Mouse (Mus musculus) layer of hippocampus, adult 2 months (tissue): ENCODE data around the gene Eml6. TPM values are rescaled to one million over a fixed set of nuclear protein-coding genes. Genes with fewer than 3 reads are reported as not detected.

Experiments used
- DNase-seq, 2 experiments: peaks; one replicate each; pipeline ENCODE4 v3.0.0; 2022; ENCODE audit warnings: low spot score in 2 of 2
- H3K27ac ChIP-seq: fragments of 200-600 bp; 2 replicates; pipeline ENCODE4 v1.8.1; 2022
- H3K4me3 ChIP-seq: fragments of 200-600 bp; 2 replicates; pipeline ENCODE4 v1.8.1; 2022; ENCODE audit warnings: mild to moderate bottlenecking
- CTCF ChIP-seq: fragments of 200-600 bp; conservative IDR thresholded peaks from 2 replicates; pipeline ENCODE4 v1.8.1; 2022; ENCODE audit warnings: antibody characterized with exemption, mild to moderate bottlenecking, moderate library complexity
- total RNA-seq, 2 experiments: library from RNA; stranded (reverse); gene quantifications; 2 replicates each; pipeline ENCODE4 v1.2.3; 2021

Gene Eml6
- total RNA-seq, 2 experiments from 2014 or later: 30.6 to 32.6 TPM

DNA sequence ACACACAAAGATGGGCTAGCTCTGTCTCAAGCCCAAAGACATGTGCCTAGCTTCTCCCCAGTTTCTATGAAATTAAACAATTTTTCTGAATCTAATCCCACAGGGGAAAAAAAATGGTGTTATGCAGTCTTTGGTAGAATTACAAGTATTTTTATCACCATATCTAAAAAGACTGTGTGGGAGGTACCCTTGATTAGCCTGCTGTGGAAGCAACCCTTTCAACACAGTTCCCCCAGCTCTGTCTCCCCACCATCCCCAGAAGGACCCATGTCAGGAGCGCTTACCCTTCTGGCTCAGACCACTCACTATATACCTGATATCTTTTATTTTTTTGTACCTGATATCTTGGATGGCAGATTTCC lies 276.4 kb downstream of the Eml6 start:
- no peak for TF ChIP-seq CTCF
- no peak overlapping the region for H3K4me3 ChIP-seq
- H3K27ac ChIP-seq: peak overlapping the region; percentile 68
- no peak for DNase-seq

DNA sequence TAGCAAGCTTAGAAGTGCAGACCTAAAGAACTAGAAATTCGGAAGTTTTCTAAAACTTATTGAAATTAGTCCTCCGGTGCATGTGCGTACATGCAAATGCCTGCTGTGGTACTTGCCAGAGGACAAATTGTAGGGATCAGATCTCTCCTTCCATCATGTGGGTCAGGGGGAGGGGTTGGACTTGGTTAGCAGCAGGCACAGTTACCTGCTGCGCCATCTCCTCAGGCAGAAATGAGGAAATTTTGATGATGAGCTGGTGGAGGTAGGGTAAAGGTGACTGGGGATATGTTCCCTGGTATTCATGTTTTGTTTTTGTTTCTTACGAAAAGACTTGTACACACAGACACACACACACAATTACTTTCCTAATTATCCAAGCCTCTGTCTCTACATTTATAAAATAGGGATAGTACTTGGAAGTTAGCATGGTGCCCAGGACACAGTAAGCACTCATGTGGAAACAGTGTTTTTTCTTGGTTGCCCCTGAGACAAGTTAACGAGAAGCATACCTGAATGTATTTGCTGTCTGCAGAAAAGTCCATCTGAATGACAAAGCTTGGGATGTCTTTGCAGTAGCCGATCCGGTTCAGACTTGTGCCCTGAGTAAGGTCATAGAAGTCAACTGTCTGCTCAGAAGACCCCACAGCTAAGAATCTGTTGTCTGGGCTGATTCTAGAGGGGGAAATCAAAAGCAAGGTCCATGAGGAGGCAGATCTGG lies 276.9 kb downstream of the Eml6 start:
- Histone ChIP-seq H3K4me3 (no peak overlapping the region), H3K27ac (peak overlapping the region; percentile 68)
- DNase-seq: no peak
- TF ChIP-seq CTCF: no peak

DNA sequence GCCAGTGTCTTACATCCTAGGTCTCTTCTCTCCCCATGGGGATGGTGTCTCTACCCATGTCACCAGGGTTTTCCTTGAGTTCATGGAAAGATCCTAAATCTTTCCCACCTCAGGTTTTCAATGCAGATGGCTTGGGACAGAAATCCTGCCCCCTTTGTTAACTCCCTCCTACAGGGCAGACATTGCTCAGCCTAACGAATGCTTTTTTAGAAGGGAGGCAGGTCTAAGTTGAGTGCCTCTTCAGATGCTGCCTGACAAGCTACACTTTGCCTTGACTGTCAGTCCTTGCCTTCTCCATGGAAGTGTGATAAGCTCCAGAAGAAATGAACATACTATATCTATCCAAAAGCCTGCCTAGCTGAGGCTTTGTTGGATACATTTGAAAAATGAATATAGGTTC lies 278.0 kb downstream of the Eml6 start:
- Histone ChIP-seq H3K4me3 (no peak overlapping the region), H3K27ac (peak overlapping the region; percentile 59; the same call in 1 of the 2 replicates)
- no peak for TF ChIP-seq CTCF
- no peak for DNase-seq

DNA sequence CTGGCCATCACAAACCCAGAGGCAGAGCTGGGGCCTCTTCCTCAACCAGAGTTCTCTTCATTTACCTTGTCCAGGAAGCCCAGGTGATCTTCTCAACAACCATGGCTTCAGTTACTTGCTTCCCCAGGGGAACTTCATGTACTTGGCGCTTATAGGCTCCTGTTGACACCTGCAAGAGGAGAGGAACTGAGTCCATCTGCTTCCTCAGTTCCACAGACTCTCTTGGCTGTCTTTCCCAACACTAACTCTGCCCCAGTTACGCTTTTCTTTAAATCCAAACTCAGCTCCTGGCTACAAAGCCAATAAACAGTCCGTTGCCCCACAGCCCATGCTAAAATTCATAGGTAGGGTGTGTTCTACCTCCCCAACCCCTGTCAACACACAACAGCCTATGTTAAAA lies 278.5 kb downstream of the Eml6 start:
- H3K27ac ChIP-seq: peak overlapping the region; percentile 59; the same call in 1 of the 2 replicates
- DNase-seq: no peak
- no peak overlapping the region for H3K4me3 ChIP-seq
- TF ChIP-seq CTCF: no peak

DNA sequence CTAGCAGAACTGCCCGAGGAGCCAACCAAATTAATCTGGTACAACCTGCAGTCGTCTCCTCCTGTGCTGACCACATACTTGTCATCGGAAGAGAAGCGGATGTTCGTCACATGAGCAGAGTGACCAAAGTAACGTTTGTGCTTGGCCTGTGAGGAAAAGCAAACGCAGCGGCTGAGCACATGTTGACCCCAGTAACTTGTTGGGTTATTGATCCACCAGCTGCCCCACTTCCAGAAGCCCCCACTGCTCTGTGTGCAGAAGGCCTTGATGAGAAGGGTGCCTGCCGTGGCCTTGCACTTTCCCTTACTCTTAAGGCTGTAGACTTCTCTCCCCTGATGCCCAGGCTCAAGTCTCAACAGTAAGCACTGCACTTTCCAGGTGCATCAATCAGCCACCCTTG lies 279.6 kb downstream of the Eml6 start:
- Histone ChIP-seq H3K27ac (no peak overlapping the region), H3K4me3 (no peak overlapping the region)
- DNase-seq: no peak
- no peak for TF ChIP-seq CTCF

DNA sequence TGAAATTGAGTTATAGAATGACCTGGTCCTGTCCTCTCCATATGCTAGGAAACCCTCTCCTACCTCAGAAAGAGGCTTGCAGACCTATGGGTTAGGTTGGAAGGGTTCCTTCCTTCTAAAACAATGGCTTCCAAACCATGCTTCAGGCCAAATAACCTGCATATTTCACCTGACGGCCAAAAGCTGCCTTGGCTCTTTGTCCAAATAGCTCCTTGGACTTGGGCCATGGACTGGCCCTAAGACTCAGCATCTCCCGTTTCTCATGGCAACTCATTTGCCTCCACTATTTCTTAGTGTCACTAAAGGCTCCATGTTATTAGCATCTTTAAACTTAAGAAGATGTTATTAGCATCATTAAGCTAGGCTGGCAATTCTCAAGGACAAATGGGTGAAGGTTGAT lies 280.3 kb downstream of the Eml6 start:
- TF ChIP-seq CTCF: no peak

DNA sequence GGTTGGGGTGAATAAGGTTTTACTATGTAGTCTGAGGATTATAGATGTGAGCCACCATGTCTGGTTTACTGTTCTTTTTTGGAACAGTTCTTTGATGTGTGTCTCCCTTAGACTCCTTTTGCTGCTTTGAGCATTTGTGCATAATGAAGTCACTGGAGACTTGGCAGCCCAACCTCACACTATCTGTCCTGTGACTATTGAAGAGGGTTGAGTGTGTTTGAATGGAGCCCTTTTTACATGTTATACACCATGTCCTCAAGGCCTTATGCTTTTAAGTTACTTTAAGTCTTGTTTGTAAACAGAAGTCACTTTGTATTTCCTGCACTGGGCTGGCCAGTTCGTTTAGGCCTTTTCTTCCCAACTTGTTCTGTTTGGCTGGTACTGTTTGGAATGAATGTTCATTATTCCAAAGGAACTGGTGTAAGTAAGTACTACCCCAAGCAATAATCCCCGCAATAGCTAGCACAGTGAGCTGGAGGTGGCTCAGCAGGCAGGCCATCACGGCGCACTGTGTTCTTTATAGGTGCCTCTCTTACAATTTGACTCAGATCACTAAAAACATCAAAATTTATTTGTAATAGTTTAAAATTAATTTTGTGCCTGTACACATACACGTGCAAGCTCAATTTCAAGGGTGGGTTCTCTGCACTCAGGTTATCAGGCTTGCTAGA lies 280.9 kb downstream of the Eml6 start:
- H3K4me3 ChIP-seq: no peak overlapping the region
- no peak for DNase-seq
- peak overlapping the region; percentile 25; the same call in 1 of the 2 replicates for H3K27ac ChIP-seq
- no peak for TF ChIP-seq CTCF

More for the DNA sequence above, 280.3 kb downstream of the Eml6 start:
- no peak for DNase-seq
- Histone ChIP-seq H3K4me3 (no peak overlapping the region), H3K27ac (peak overlapping the region; percentile 25; the same call in 1 of the 2 replicates)

DNA sequence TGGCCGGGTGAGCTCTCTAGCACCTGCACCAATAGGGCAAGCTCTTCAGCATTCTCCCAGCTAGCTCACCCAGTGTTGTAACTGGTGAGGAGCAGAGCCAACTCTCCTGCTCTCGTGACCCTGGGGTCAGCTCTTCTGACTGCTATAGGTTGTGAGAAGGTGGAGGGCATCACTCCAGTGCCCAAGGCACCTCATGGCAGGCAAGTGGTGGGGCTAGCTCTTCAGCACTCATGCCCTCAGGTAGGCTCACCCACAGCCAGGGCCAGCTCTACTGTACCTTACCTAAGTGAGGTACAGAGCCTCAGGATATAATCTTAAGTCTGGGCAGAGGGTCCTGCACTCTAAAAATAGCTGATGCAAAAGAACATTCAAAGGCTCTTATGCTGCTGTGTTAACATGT lies 286.1 kb downstream of the Eml6 start:
- H3K4me3 ChIP-seq: no peak overlapping the region
- no peak for TF ChIP-seq CTCF
- no peak for DNase-seq
- no peak overlapping the region for H3K27ac ChIP-seq

DNA sequence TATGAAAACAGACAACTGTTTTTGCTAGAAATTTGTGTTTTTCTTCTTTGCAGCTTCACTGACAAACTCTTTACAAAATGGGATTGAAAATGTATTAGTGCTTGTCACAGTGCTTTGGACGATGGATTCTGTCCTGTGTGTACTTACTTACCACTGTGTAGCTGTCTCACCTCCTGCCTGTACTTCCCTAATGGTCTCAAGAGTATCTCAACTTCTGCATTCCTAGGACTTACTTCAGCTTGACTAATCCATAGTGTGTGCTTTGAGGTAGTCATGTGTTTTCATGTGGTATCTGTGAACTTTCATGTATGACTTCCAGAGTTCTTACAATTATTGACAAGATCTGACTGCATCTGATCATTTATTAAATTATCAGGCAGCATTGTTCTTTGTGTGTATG lies 297.9 kb downstream of the Eml6 start:
- no peak for DNase-seq
- TF ChIP-seq CTCF: no peak
- no peak overlapping the region for H3K27ac ChIP-seq
- no peak overlapping the region for H3K4me3 ChIP-seq

DNA sequence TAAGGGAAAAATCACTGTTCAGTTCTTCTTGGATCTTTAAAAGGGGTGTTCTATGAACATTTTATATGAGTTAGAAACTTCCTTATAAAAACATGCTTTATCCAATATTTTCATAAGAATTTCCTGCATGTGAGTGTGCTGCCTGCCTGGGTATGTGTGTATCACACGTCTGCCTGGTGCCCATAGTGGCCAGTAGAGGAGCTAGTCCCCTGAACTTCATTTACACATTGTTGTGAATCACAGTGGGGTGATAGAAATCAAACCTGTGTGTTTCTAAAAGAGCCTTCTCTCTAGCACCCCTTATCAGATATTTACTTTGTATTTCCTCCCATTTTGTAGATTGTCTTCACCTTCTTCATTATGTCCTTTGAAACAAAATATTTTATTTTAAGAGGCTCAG lies 300.2 kb downstream of the Eml6 start:
- Histone ChIP-seq H3K4me3 (no peak overlapping the region), H3K27ac (peak overlapping the region; percentile 46; the same call in 1 of the 2 replicates)
- peak; percentile 58 for TF ChIP-seq CTCF
- no peak for DNase-seq

DNA sequence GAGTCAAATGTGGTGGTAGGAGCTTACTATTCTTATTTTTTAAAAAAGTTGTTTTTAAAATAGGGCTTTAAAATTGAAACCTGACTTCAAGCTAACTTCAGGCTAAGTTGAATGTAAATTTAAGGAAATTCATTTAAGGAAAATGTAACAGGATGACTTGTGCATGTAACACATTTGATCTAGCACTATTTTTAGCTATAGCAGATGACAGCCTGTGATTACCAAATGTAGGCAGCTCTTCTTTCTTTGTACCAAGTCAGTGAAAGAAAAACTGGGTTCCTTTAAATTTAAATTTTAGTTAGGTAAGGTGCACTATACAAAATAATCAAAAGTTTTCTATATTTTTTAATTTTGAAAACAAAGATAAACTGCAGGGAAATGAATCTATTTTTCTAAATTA lies 300.7 kb downstream of the Eml6 start:
- no peak for DNase-seq
- no peak for TF ChIP-seq CTCF
- Histone ChIP-seq H3K4me3 (no peak overlapping the region), H3K27ac (peak overlapping the region; percentile 46; the same call in 1 of the 2 replicates)

DNA sequence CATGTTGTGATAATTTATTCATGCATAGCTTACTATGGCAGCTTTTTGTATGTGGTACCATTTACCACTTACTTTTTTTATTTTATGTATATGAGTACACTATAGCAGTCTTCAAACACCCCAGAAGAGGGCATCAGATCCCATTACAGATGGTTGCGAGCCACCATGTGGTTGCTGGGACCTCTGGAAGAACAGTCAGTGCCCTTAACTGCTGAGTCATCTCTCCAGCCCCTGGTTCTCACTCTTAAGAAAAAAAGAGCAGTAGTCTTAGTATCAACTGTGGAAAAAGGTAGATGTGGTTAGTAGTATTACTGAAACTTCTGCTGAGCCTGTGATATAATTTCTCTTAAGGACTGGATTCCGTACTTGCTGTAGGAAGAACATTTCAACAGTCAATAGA lies 301.6 kb downstream of the Eml6 start:
- no peak for DNase-seq
- peak; percentile 32; the same call in 1 of the 2 replicates for TF ChIP-seq CTCF
- Histone ChIP-seq H3K4me3 (no peak overlapping the region), H3K27ac (peak overlapping the region; percentile 46; the same call in 1 of the 2 replicates)

DNA sequence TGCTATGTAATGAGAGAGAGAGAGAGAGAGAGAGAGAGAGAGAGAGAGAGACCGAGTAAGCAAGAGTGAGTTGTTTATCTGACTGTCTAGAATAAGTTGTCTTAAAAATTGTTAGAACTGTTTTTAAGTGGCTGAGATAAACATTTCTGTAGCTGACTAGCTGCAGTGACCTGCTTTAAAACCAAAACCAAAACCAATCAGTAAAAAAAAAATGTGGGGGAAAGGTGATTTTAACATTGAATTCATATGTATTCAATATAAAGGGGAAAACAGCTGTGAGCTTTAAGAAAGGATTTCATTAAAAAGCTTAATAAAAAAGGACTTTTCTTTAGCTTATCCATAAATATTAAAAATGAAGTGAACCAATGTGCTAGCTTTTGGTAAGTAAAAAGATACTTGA lies 306.2 kb downstream of the Eml6 start:
- Histone ChIP-seq H3K27ac (peak overlapping the region; percentile 96), H3K4me3 (peak overlapping the region; percentile 57)
- DNase-seq: no peak
- no peak for TF ChIP-seq CTCF

DNA sequence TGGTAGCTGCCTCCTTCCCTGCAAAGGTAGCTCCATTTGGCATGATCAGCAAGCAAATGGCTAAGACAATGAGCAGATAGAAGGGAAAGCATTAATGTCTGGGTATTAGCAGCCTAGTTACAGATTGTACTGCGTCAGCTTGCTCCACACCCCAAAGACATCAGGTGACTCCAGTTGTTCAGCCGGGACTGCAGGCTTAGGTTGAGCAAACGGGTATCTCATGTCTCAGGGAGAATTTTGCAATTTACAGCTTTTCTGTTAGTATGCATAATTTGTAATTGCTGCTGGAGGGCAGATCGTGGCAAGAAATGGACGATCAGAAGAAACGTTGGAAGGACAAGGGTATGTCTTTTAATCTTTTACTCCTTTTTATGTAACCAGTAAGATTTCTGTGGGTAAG lies 307.3 kb downstream of the Eml6 start:
- DNase-seq: peak; percentile 34 to 40
- TF ChIP-seq CTCF: no peak
- Histone ChIP-seq H3K27ac (peak overlapping the region; percentile 96), H3K4me3 (peak overlapping the region; percentile 57)
